Mouse (Mus musculus): ENCODE data around the gene Soat1. TPM values are rescaled to one million over a fixed set of nuclear protein-coding genes. Genes with fewer than 3 reads are reported as not detected.
A peak's percentile ranks its signal among the peaks of the same experiment; 100 is the strongest.
"Not testable (repeated sequence)": the region's sequence is repeated elsewhere in the genome, so short reads cannot be mapped to it uniquely, and the experiment has no call there.

Gene Soat1
- polyA plus RNA-seq, 1 experiment from 2014 or later, result 33.1 TPM

DNA sequence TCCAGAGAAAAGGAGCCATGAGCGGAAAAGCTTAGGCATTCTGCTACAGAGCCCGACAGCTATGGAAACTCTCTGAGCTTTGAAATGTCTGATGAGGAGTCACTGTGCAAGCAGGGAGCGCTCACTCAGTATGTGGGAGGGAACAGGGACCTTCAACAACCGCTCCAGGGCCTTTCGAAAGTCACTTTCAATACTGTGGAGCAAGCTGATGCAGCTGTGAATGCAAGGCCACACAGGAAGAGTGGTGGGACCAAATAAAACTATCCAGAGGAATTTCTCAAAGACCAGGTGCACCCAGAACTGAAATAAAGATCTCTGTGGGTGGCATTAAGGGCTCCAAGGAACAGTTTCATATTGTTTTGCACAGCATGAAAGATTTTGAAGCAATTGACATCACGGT lies 51.3 kb downstream of the Soat1 start:
- H3K36me3 ChIP-seq, result peaks cover 10% of the 10 kb centered on the region
- no peaks in the 10 kb centered on the region for H3K9me3 ChIP-seq
- 63% methylated on average over 6 of the region's 6 CpGs for WGBS
- H3K4me3 ChIP-seq, result no peak overlapping the region
- H3K4me1 ChIP-seq, result peaks cover 9% of the 10 kb centered on the region
- no peak overlapping the region for H3K4me2 ChIP-seq
- no peak for ATAC-seq (ENCODE audit: extremely low read depth, insufficient number of reproducible peaks, low FRiP score, low TSS enrichment)
- H3K27ac ChIP-seq (replicated peaks), result no peak overlapping the region
- H3K9ac ChIP-seq, result no peak overlapping the region
- no peaks in the 10 kb centered on the region for H3K27me3 ChIP-seq (replicated peaks)

DNA sequence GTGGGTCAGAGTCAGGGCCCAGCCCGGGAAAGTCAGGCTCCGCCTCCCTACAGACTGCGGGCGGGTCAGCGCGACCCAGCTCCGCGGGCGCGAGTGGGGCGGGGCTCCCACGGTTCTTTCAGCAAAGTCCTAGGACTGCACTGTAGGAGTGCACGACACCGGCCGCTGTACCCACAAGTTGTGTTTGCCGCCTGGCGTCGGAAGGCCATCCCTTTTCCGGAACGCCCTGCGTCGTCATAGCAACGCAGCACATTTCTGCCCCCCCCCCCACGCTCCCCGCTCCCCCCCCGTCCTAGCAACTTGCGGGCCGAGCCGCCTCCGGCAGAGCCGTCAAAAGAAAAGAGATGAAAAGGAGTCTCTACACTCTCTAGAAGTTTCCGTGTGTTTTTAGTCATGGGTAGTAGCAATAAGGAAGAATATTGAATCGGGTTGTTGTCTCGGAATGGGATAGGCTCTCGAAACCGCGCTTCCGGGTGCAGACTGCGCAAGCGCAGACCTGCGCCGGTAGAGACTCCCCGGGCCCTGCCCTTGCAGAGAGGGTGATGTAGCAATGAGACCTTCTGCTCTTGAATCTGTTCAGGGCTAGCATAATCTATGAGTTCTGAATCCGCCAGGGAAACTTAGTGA lies 53.3 kb downstream of the Soat1 start, which contains the start of gene Axdnd1:
TSS of gene Axdnd1 (minus strand) at position 489 of the 627 bp plus-strand sequence.
- Histone ChIP-seq H3K9me3 (no peaks in the 10 kb centered on the region), H3K9ac (peak within 1 kb of the TSS; percentile 81), H3K4me1 (peaks cover 9% of the 10 kb centered on the region), H3K36me3 (peaks cover 2% of the 10 kb centered on the region), H3K4me2 (peak within 1 kb of the TSS; percentile 77), H3K27ac (replicated peaks) (peak within 1 kb of the TSS; percentile 30; the same call in 1 of the 2 replicates), H3K4me3 (peak within 1 kb of the TSS; percentile 76), H3K27me3 (replicated peaks) (no peaks in the 10 kb centered on the region)
- under 1% methylated on average over 44 of the region's 44 CpGs for WGBS
- ATAC-seq (ENCODE audit: extremely low read depth, insufficient number of reproducible peaks, low FRiP score, low TSS enrichment), result peak; percentile 84

- no peak overlapping the region for H3K27ac ChIP-seq (replicated peaks)
- H3K4me3 ChIP-seq, result no peak overlapping the region
- no peak overlapping the region for H3K4me2 ChIP-seq
- H3K9me3 ChIP-seq, result no peaks in the 10 kb centered on the region
- ATAC-seq (ENCODE audit: extremely low read depth, insufficient number of reproducible peaks, low FRiP score, low TSS enrichment), result no peak
- WGBS, result 51% methylated on average over 4 of the region's 4 CpGs
- no peaks in the 10 kb centered on the region for H3K27me3 ChIP-seq (replicated peaks)
- no peak overlapping the region for H3K9ac ChIP-seq
- H3K36me3 ChIP-seq, result no peaks in the 10 kb centered on the region
- peaks cover 9% of the 10 kb centered on the region for H3K4me1 ChIP-seq
These were observed 56.0 kb downstream of the Soat1 start for GRCm38 (mm10) chr1:156418170-156418569.

- H3K4me3 ChIP-seq, result no peak overlapping the region
- H3K9ac ChIP-seq, result no peak overlapping the region
- H3K4me2 ChIP-seq, result no peak overlapping the region
- no peaks in the 10 kb centered on the region for H3K36me3 ChIP-seq
- H3K4me1 ChIP-seq, result peaks cover 5% of the 10 kb centered on the region; the same call in 1 of the 2 replicates
- no peak overlapping the region for H3K27ac ChIP-seq (replicated peaks)
- no peaks in the 10 kb centered on the region for H3K9me3 ChIP-seq
- no peak for ATAC-seq (ENCODE audit: extremely low read depth, insufficient number of reproducible peaks, low FRiP score, low TSS enrichment)
- 55% methylated on average over 4 of the region's 4 CpGs for WGBS
- H3K27me3 ChIP-seq (replicated peaks), result no peaks in the 10 kb centered on the region
These were observed 65.6 kb downstream of the Soat1 start for GRCm38 (mm10) chr1:156408521-156408920.

GRCm38 (mm10) chr1:156408004-156408403 lies 66.1 kb downstream of the Soat1 start:
- no peak overlapping the region for H3K27ac ChIP-seq (replicated peaks)
- no peaks in the 10 kb centered on the region for H3K36me3 ChIP-seq
- ATAC-seq (ENCODE audit: extremely low read depth, insufficient number of reproducible peaks, low FRiP score, low TSS enrichment), result no peak
- H3K9ac ChIP-seq, result no peak overlapping the region
- H3K4me3 ChIP-seq, result no peak overlapping the region
- H3K9me3 ChIP-seq, result no peaks in the 10 kb centered on the region
- H3K27me3 ChIP-seq (replicated peaks), result no peaks in the 10 kb centered on the region
- H3K4me2 ChIP-seq, result no peak overlapping the region
- peaks cover 5% of the 10 kb centered on the region; the same call in 1 of the 2 replicates for H3K4me1 ChIP-seq
- 31% methylated on average over 3 of the region's 3 CpGs for WGBS

DNA sequence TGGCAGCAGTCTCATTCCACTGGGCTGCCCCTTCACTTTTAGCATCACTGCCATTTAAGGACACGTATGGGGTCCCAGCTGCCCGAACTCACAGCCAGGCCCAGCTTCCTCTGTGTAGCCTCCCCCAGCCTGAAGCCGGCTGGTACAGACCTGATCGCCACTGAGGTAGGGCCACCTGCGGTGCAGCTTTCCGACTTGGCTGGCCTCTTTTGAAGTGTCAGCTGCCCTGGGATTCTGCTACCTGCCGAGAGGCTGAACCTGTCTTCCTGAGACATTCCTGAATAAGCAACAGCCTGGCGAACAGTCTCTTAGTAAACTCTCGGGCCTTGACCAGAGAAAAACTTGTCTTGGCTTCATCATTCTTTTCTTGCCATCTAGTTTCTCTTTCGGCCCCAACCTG lies 70.9 kb downstream of the Soat1 start:
- Histone ChIP-seq H3K9ac (no peak overlapping the region), H3K27ac (replicated peaks) (no peak overlapping the region), H3K9me3 (no peaks in the 10 kb centered on the region; the same call in 1 of the 2 replicates), H3K4me2 (no peak overlapping the region), H3K36me3 (no peaks in the 10 kb centered on the region), H3K27me3 (replicated peaks) (no peaks in the 10 kb centered on the region), H3K4me1 (peaks cover 5% of the 10 kb centered on the region; the same call in 1 of the 2 replicates), H3K4me3 (no peak overlapping the region)
- no peak for ATAC-seq (ENCODE audit: extremely low read depth, insufficient number of reproducible peaks, low FRiP score, low TSS enrichment)
- 54% methylated on average over 10 of the region's 10 CpGs for WGBS

GRCm38 (mm10) chr1:156402491-156402890 lies 71.6 kb downstream of the Soat1 start:
- H3K36me3 ChIP-seq, result no peaks in the 10 kb centered on the region
- ATAC-seq (ENCODE audit: extremely low read depth, insufficient number of reproducible peaks, low FRiP score, low TSS enrichment), result no peak
- H3K27me3 ChIP-seq (replicated peaks), result no peaks in the 10 kb centered on the region
- no peak overlapping the region for H3K4me2 ChIP-seq
- H3K4me1 ChIP-seq, result no peaks in the 10 kb centered on the region
- no peaks in the 10 kb centered on the region; the same call in 1 of the 2 replicates for H3K9me3 ChIP-seq
- H3K27ac ChIP-seq (replicated peaks), result no peak overlapping the region
- WGBS, result 48% methylated on average over 2 of the region's 2 CpGs
- no peak overlapping the region for H3K4me3 ChIP-seq
- no peak overlapping the region for H3K9ac ChIP-seq

GRCm38 (mm10) chr1:156400159-156400558 lies 74.0 kb downstream of the Soat1 start:
- not testable (repeated sequence) for ATAC-seq (ENCODE audit: extremely low read depth, insufficient number of reproducible peaks, low FRiP score, low TSS enrichment); H3K4me3 ChIP-seq; H3K4me2 ChIP-seq; H3K36me3 ChIP-seq; H3K9ac ChIP-seq; H3K27ac ChIP-seq (replicated peaks); H3K4me1 ChIP-seq; H3K9me3 ChIP-seq; H3K27me3 ChIP-seq (replicated peaks)
- WGBS, result 43% methylated on average over 3 of the region's 3 CpGs

GRCm38 (mm10) chr1:156393148-156393547 lies 81.0 kb downstream of the Soat1 start:
- no peaks in the 10 kb centered on the region for H3K36me3 ChIP-seq
- 51% methylated on average over 4 of the region's 4 CpGs for WGBS

DNA sequence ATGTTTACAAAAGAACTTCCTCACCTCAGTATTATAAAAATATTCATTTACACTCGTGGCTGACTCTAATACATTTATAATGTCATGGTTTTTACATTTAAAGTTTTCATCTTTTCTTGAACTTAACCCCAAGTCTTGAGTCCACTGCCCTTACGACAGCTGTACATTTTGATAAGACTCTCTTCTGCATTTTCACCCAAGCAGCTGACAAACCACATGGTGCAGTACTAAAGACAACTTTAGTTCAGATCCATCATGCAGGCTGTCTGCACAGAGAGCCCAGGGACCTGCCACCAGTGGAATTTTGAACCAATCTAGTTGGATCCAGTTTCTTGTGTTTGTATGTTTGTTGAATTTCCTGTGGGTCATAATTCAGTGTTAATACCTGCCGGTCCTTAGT lies 87.3 kb downstream of the Soat1 start:
- no peak overlapping the region for H3K9ac ChIP-seq
- no peaks in the 10 kb centered on the region for H3K36me3 ChIP-seq
- no peaks in the 10 kb centered on the region for H3K27me3 ChIP-seq (replicated peaks)
- no peaks in the 10 kb centered on the region for H3K9me3 ChIP-seq
- no peak overlapping the region for H3K4me2 ChIP-seq
- no peak for ATAC-seq (ENCODE audit: extremely low read depth, insufficient number of reproducible peaks, low FRiP score, low TSS enrichment)
- H3K27ac ChIP-seq (replicated peaks), result no peak overlapping the region
- H3K4me1 ChIP-seq, result no peaks in the 10 kb centered on the region
- WGBS, result 52% methylated on average over 3 of the region's 3 CpGs
- no peak overlapping the region for H3K4me3 ChIP-seq

More at GRCm38 (mm10) chr1:156393148-156393547, 81.0 kb downstream of the Soat1 start:
- Histone ChIP-seq H3K9me3 (no peaks in the 10 kb centered on the region), H3K27me3 (replicated peaks) (no peaks in the 10 kb centered on the region), H3K9ac (no peak overlapping the region), H3K4me2 (no peak overlapping the region), H3K4me1 (no peaks in the 10 kb centered on the region), H3K27ac (replicated peaks) (no peak overlapping the region), H3K4me3 (no peak overlapping the region)
- no peak for ATAC-seq (ENCODE audit: extremely low read depth, insufficient number of reproducible peaks, low FRiP score, low TSS enrichment)

GRCm38 (mm10) chr1:156386232-156386631 lies 87.9 kb downstream of the Soat1 start:
- Histone ChIP-seq H3K4me3 (no peak overlapping the region), H3K27ac (replicated peaks) (no peak overlapping the region), H3K9ac (no peak overlapping the region), H3K9me3 (0 out of 2 replicates have a peak, but pooled peaks cover under 1% of the 10 kb centered on the region), H3K27me3 (replicated peaks) (no peaks in the 10 kb centered on the region), H3K36me3 (no peaks in the 10 kb centered on the region), H3K4me1 (no peaks in the 10 kb centered on the region), H3K4me2 (no peak overlapping the region)
- ATAC-seq (ENCODE audit: extremely low read depth, insufficient number of reproducible peaks, low FRiP score, low TSS enrichment), result no peak
- 69% methylated on average over 4 of the region's 4 CpGs for WGBS

DNA sequence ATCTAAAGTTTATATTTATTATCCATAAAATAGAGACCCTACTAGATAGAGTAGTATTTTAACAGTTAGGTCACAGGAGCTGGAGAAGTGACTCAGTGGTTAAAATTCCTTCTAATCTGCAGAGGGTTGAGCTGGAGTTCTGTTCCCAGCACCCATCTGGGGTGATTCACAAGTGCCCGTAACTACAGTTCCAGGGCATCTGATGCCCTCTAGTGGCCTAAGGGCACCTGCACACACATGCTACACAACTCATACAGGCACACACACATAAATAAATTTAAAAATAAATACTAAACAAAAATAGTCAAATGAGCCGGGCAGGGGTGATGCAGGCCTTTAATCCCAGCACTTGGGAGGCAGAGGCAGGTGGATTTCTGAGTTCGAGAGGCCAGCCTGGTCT lies 92.9 kb downstream of the Soat1 start:
- Histone ChIP-seq H3K9ac (no peak overlapping the region), H3K9me3 (0 out of 2 replicates have a peak, but pooled peaks cover 4% of the 10 kb centered on the region), H3K4me1 (no peaks in the 10 kb centered on the region), H3K27ac (replicated peaks) (no peak overlapping the region), H3K27me3 (replicated peaks) (no peaks in the 10 kb centered on the region), H3K36me3 (no peaks in the 10 kb centered on the region), H3K4me3 (no peak overlapping the region), H3K4me2 (no peak overlapping the region)
- ATAC-seq (ENCODE audit: extremely low read depth, insufficient number of reproducible peaks, low FRiP score, low TSS enrichment), result no peak
- 82% methylated on average over 3 of the region's 3 CpGs for WGBS

All from heart, embryonic 13.5 days (tissue).